Mouse (Mus musculus) intestine, embryonic 15.5 days (tissue): ENCODE results near the gene Atp23. TPM values are rescaled to one million over a fixed set of nuclear protein-coding genes. Genes with fewer than 3 reads are reported as not detected.

Source experiments
- ATAC-seq: fragments of 200-750 bp; cut with Nextera tagmentation; 2 replicates; pipeline ENCODE4 v1.8.0; 2017; ENCODE audit warnings: moderate TSS enrichment, moderate library complexity
- H3K27ac ChIP-seq: fragments of 300-500 bp; sonication (generic); 2 replicates; pipeline ENCODE4 v1.5.1; 2015; ENCODE audit warnings: mild to moderate bottlenecking, inconsistent platforms
- H3K27me3 ChIP-seq: fragments of 300-500 bp; sonication (generic); replicated peaks from 2 replicates; pipeline ENCODE4 v1.6.1; 2015; ENCODE audit warnings: inconsistent platforms
- H3K36me3 ChIP-seq: fragments of 300-500 bp; sonication (generic); 2 replicates; pipeline ENCODE4 v1.6.1; 2015; ENCODE audit warnings: inconsistent platforms
- H3K4me1 ChIP-seq: fragments of 300-500 bp; sonication (generic); replicated peaks from 2 replicates; pipeline ENCODE4 v1.6.1; 2015; ENCODE audit warnings: inconsistent platforms
- H3K4me2 ChIP-seq: fragments of 300-500 bp; sonication (generic); replicated peaks from 2 replicates; pipeline ENCODE4 v1.6.1; 2015; ENCODE audit warnings: mild to moderate bottlenecking, inconsistent platforms
- H3K4me3 ChIP-seq: fragments of 300-500 bp; sonication (generic); replicated peaks from 2 replicates; pipeline ENCODE4 v1.5.1; 2015; ENCODE audit warnings: inconsistent platforms
- H3K9ac ChIP-seq: fragments of 300-500 bp; sonication (generic); 2 replicates; pipeline ENCODE4 v1.6.1; 2015; ENCODE audit warnings: inconsistent platforms
- H3K9me3 ChIP-seq: fragments of 300-500 bp; sonication (generic); 2 replicates; pipeline ENCODE4 v1.6.1; 2016; ENCODE audit warnings: inconsistent platforms
- WGBS: fragments of 180-500 bp; shearing (Covaris S2); methylation state at CpG from one replicate; pipeline ENCODE4 v1.1.7; 2015; 5-methylcytosine and 5-hydroxymethylcytosine counted together
- polyA plus RNA-seq: library from polyadenylated mRNA; unstranded; fragments of >200 nt; fragmentation: Nextera tagmentation; extraction: Ambion mirVana; gene quantifications from 2 replicates; pipeline ENCODE4 v1.2.1, GENCODE M21; 2015

The Atp23 gene
- polyA plus RNA-seq, 1 experiment from 2014 or later: 17.0 TPM

- H3K36me3 ChIP-seq: no peaks in the 10 kb centered on the region
- H3K9me3 ChIP-seq: no peaks in the 10 kb centered on the region
- no peak overlapping the region; the same call in 1 of the 2 replicates for H3K9ac ChIP-seq
- no peaks in the 10 kb centered on the region for H3K27me3 ChIP-seq
- peaks cover 50% of the 10 kb centered on the region for H3K4me1 ChIP-seq
- no peak for ATAC-seq
- H3K4me3 ChIP-seq: no peak overlapping the region
- WGBS: 49% methylated on average over 3 of the region's 3 CpGs
- peak overlapping the region; percentile 95 for H3K27ac ChIP-seq
- peak overlapping the region; percentile 89 for H3K4me2 ChIP-seq
These were observed 28.4 kb upstream of the Atp23 start for GRCm38 (mm10) chr10:126929543-126929942.

- H3K4me2 ChIP-seq: peak overlapping the region; percentile 89
- H3K27ac ChIP-seq: peak overlapping the region; percentile 95
- no peak for ATAC-seq
- peak overlapping the region; percentile 47 for H3K4me3 ChIP-seq
- H3K9ac ChIP-seq: peak overlapping the region; percentile 65
- WGBS: 22% methylated on average over 12 of the region's 12 CpGs
- no peaks in the 10 kb centered on the region for H3K9me3 ChIP-seq
- no peaks in the 10 kb centered on the region for H3K36me3 ChIP-seq
- no peaks in the 10 kb centered on the region for H3K27me3 ChIP-seq
- H3K4me1 ChIP-seq: peaks cover 46% of the 10 kb centered on the region
These were observed 27.7 kb upstream of the Atp23 start for GRCm38 (mm10) chr10:126928819-126929206.

- Histone ChIP-seq H3K9ac (peak overlapping the region; percentile 65), H3K9me3 (no peaks in the 10 kb centered on the region), H3K27me3 (no peaks in the 10 kb centered on the region), H3K4me1 (peaks cover 46% of the 10 kb centered on the region), H3K36me3 (no peaks in the 10 kb centered on the region), H3K4me3 (peak overlapping the region; percentile 47), H3K27ac (peak overlapping the region; percentile 95), H3K4me2 (peak overlapping the region; percentile 89)
- peak; percentile 88 for ATAC-seq
- WGBS: under 1% methylated on average over 39 of the region's 39 CpGs
These were observed 27.1 kb upstream of the Atp23 start for GRCm38 (mm10) chr10:126928011-126928818.

GRCm38 (mm10) chr10:126927101-126927961 lies 26.2 kb upstream of the Atp23 start:
- no peak for ATAC-seq
- peaks cover 46% of the 10 kb centered on the region for H3K4me1 ChIP-seq
- WGBS: 36% methylated on average over 11 of the region's 11 CpGs
- no peaks in the 10 kb centered on the region for H3K36me3 ChIP-seq
- H3K27ac ChIP-seq: peak overlapping the region; percentile 95
- H3K4me3 ChIP-seq: peak overlapping the region; percentile 47
- H3K9me3 ChIP-seq: no peaks in the 10 kb centered on the region
- no peak overlapping the region; the same call in 1 of the 2 replicates for H3K9ac ChIP-seq
- peak overlapping the region; percentile 89 for H3K4me2 ChIP-seq
- no peaks in the 10 kb centered on the region for H3K27me3 ChIP-seq

- Histone ChIP-seq H3K27me3 (no peaks in the 10 kb centered on the region), H3K9ac (no peak overlapping the region), H3K36me3 (no peaks in the 10 kb centered on the region), H3K9me3 (no peaks in the 10 kb centered on the region), H3K4me1 (peaks cover 32% of the 10 kb centered on the region), H3K4me3 (no peak overlapping the region), H3K4me2 (no peak overlapping the region), H3K27ac (no peak overlapping the region)
- ATAC-seq: no peak
These were observed 24.2 kb upstream of the Atp23 start for GRCm38 (mm10) chr10:126925391-126925790.

- Histone ChIP-seq H3K27me3 (no peaks in the 10 kb centered on the region), H3K4me2 (no peak overlapping the region), H3K4me3 (no peak overlapping the region), H3K36me3 (no peaks in the 10 kb centered on the region), H3K27ac (peak overlapping the region; percentile 58; the same call in 1 of the 2 replicates), H3K4me1 (peaks cover 19% of the 10 kb centered on the region), H3K9ac (no peak overlapping the region), H3K9me3 (0 out of 2 replicates have a peak, but pooled peaks cover 2% of the 10 kb centered on the region)
- no peak for ATAC-seq
- WGBS: 57% methylated on average over 3 of the region's 3 CpGs
These were observed 22.9 kb upstream of the Atp23 start for GRCm38 (mm10) chr10:126924087-126924486.

- Histone ChIP-seq H3K4me3 (no peak overlapping the region), H3K9ac (no peak overlapping the region), H3K36me3 (no peaks in the 10 kb centered on the region), H3K4me2 (no peak overlapping the region), H3K9me3 (0 out of 2 replicates have a peak, but pooled peaks cover 2% of the 10 kb centered on the region), H3K27ac (no peak overlapping the region), H3K27me3 (no peaks in the 10 kb centered on the region), H3K4me1 (no peaks in the 10 kb centered on the region)
- no peak for ATAC-seq
- 95% methylated on average over 3 of the region's 3 CpGs for WGBS
These were observed 19.1 kb upstream of the Atp23 start for GRCm38 (mm10) chr10:126920220-126920619.

- ATAC-seq: peak; percentile 85
- H3K9ac ChIP-seq: no peak overlapping the region
- no peak overlapping the region for H3K27ac ChIP-seq
- H3K27me3 ChIP-seq: no peaks in the 10 kb centered on the region
- no peaks in the 10 kb centered on the region for H3K36me3 ChIP-seq
- H3K4me3 ChIP-seq: no peak overlapping the region
- WGBS: 3% methylated on average over 9 of the region's 9 CpGs
- H3K4me2 ChIP-seq: no peak overlapping the region
- 0 out of 2 replicates have a peak, but pooled peaks cover 2% of the 10 kb centered on the region for H3K9me3 ChIP-seq
- no peaks in the 10 kb centered on the region for H3K4me1 ChIP-seq
These were observed 17.9 kb upstream of the Atp23 start for GRCm38 (mm10) chr10:126919067-126919466.

- no peak for ATAC-seq
- no peaks in the 10 kb centered on the region for H3K9me3 ChIP-seq
- no peak overlapping the region for H3K4me2 ChIP-seq
- no peaks in the 10 kb centered on the region for H3K27me3 ChIP-seq
- H3K27ac ChIP-seq: no peak overlapping the region
- no peaks in the 10 kb centered on the region for H3K36me3 ChIP-seq
- 92% methylated on average over 5 of the region's 5 CpGs for WGBS
- H3K4me3 ChIP-seq: no peak overlapping the region
- no peak overlapping the region for H3K9ac ChIP-seq
- no peaks in the 10 kb centered on the region for H3K4me1 ChIP-seq
These were observed 13.1 kb upstream of the Atp23 start for GRCm38 (mm10) chr10:126914288-126914687.

- no peak overlapping the region for H3K27ac ChIP-seq
- H3K4me1 ChIP-seq: no peaks in the 10 kb centered on the region
- H3K4me2 ChIP-seq: no peak overlapping the region
- peak; percentile 42 for ATAC-seq
- H3K9me3 ChIP-seq: no peaks in the 10 kb centered on the region
- H3K36me3 ChIP-seq: no peaks in the 10 kb centered on the region
- no peaks in the 10 kb centered on the region for H3K27me3 ChIP-seq
- H3K4me3 ChIP-seq: no peak overlapping the region
- no peak overlapping the region for H3K9ac ChIP-seq
- 90% methylated on average over 1 of the region's 1 CpGs for WGBS
These were observed 10.3 kb upstream of the Atp23 start for GRCm38 (mm10) chr10:126911479-126911878.

GRCm38 (mm10) chr10:126906811-126907210 lies 5.7 kb upstream of the Atp23 start:
- 92% methylated on average over 5 of the region's 5 CpGs for WGBS

GRCm38 (mm10) chr10:126905650-126906075 lies 4.5 kb upstream of the Atp23 start:
- Histone ChIP-seq H3K9me3 (no peaks in the 10 kb centered on the region), H3K4me3 (peak overlapping the region; percentile 43)
- under 1% methylated on average over 30 of the region's 30 CpGs for WGBS

More at GRCm38 (mm10) chr10:126906811-126907210, 5.7 kb upstream of the Atp23 start:
- H3K27ac ChIP-seq: no peak overlapping the region
- no peaks in the 10 kb centered on the region for H3K9me3 ChIP-seq
- no peaks in the 10 kb centered on the region; the same call in 1 of the 2 replicates for H3K4me1 ChIP-seq
- no peaks in the 10 kb centered on the region for H3K27me3 ChIP-seq
- no peak overlapping the region for H3K9ac ChIP-seq
- no peak overlapping the region for H3K4me2 ChIP-seq
- no peak for ATAC-seq
- no peak overlapping the region for H3K4me3 ChIP-seq
- H3K36me3 ChIP-seq: no peaks in the 10 kb centered on the region

More at GRCm38 (mm10) chr10:126905650-126906075, 4.5 kb upstream of the Atp23 start:
- ATAC-seq: peak; percentile 86
- peak overlapping the region; percentile 72 for H3K27ac ChIP-seq
- no peaks in the 10 kb centered on the region for H3K36me3 ChIP-seq
- peak overlapping the region; percentile 67 for H3K4me2 ChIP-seq
- H3K9ac ChIP-seq: peak overlapping the region; percentile 54
- H3K27me3 ChIP-seq: no peaks in the 10 kb centered on the region
- H3K4me1 ChIP-seq: peaks cover 5% of the 10 kb centered on the region
